Mouse (Mus musculus) small intestine, adult 2 months (tissue): ENCODE results near the gene Ttc7.

ENCODE experiments used
- CTCF ChIP-seq: fragments of 200-500 bp; IDR thresholded peaks from 2 replicates; pipeline ENCODE4 v1.5.1; 2012; ENCODE audit warnings: low read depth, mild to moderate bottlenecking, control low read depth, inconsistent platforms, low read length, moderate library complexity, mixed read lengths; ENCODE audit not compliant: insufficient replicate concordance, insufficient read length; ENCODE audit errors: extremely low read depth
- POLR2A ChIP-seq: fragments of 200-500 bp; IDR thresholded peaks from 2 replicates; pipeline ENCODE4 v1.6.1; 2012; ENCODE audit warnings: low read depth, mild to moderate bottlenecking, control low read depth, inconsistent platforms, low read length, moderate library complexity

DNA sequence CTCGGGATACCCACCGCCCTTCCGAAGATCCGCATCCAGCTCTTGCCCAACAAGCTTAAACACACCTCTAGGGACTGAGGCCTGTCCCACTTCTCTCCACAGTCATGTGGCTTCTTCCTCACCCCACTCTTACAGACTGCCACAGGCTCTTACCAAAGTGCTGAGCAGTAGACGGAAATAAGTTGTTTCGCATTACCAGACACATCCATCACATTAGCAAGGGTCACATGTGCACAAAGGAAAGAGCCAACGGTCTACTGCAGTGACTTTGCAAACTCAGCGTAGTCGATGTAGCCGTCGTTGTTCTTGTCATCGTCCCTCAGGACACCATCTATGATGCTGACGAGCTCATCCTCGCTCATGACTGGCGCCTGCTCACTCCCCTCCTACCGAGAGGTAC is 27.0 kb upstream of the Ttc7 start:
- TF ChIP-seq CTCF, result no peak
- no peak for TF ChIP-seq POLR2A
